18 mouse cellular contexts compared by ENCODE assay signal in genomic region chr17:44136018-44136417, GRCm38 (mm10). TPM values are rescaled to one million over a fixed set of nuclear protein-coding genes. Genes with fewer than 3 reads are reported as not detected.
DNase-seq lines count a peak whose midpoint lies in the region; ATAC-seq and TF ChIP-seq lines count a peak whose summit lies in the region.
"Had no signal": no experiment of that assay in that cellular context is flagged by ENCODE, and none has a peak within 500 bp of the region (broad histone marks: within the 10 kb centered on the region; RNA-seq: fewer than 3 reads in every experiment).

No protein-coding gene starts in this region.

- peaks cover 10% of the 10 kb centered on the region; the same call in 1 of the 2 replicates for H3K27me3 ChIP-seq in heart, postnatal 0 days (ENCODE audit: control insufficient read depth, insufficient read depth, low read length)
- H3K27me3 ChIP-seq in lung, embryonic 16.5 days (ENCODE audit: control insufficient read depth, insufficient read depth, low read depth, low read length): peaks cover 3% of the 10 kb centered on the region; the same call in 1 of the 2 replicates
- H3K27me3 ChIP-seq in intestine, postnatal 0 days (replicated peaks; ENCODE audit: control insufficient read depth, insufficient read depth, low read length): no peaks in the 10 kb centered on the region
- H3K27me3 ChIP-seq: Patski; stomach, embryonic 15.5 days had no signal

- 19% methylated on average over 8 of the region's 8 CpGs for WGBS in heart, postnatal 0 days
- 34% methylated on average over 8 of the region's 8 CpGs for WGBS in lung, embryonic 16.5 days
- WGBS in intestine, postnatal 0 days: 26% methylated on average over 8 of the region's 8 CpGs

- no peak for TF ChIP-seq EP300 in heart, postnatal 0 days (IDR thresholded peaks at IDR 0.05; ENCODE audit: low read depth)

- H3K4me2 ChIP-seq in heart, postnatal 0 days (ENCODE audit: low read depth, low read length): peak overlapping the region; percentile 56
- H3K4me2 ChIP-seq in lung, embryonic 16.5 days (ENCODE audit: low read depth, low read length): peak overlapping the region; percentile 42
- H3K4me2 ChIP-seq in intestine, postnatal 0 days (replicated peaks; ENCODE audit: low read depth): peak overlapping the region; percentile 64
- H3K4me2 ChIP-seq: embryonic facial prominence, embryonic 13.5 days; neural tube, embryonic 13.5 days had no signal

- ATAC-seq in heart, postnatal 0 days (ENCODE audit: insufficient read depth, low read depth): no peak
- no peak for ATAC-seq in lung, embryonic 16.5 days (ENCODE audit: low read depth)
- peak; percentile 49 for ATAC-seq in intestine, postnatal 0 days
- ATAC-seq in megakaryocyte-erythroid progenitor cell, adult 5-6 weeks (replicated peaks; ENCODE audit: low FRiP score, low TSS enrichment, poor library complexity, severe bottlenecking): 0 out of 2 replicates have a peak, but pooled peaks have one; percentile 51
- ATAC-seq: inflammation-experienced regulatory T-cells, adult 6 months; Patski had no signal

- intact Hi-C loops in heart, postnatal 36 days (cut with DNase I): no loop called here
- intact Hi-C loops in gastrocnemius, adult 2 months (cut with DNase I): no loop called here

- peak; percentile 12 for DNase-seq in heart, postnatal 0 days (ENCODE audit: low spot score)
- no peak for DNase-seq in heart, postnatal 36 days
- DNase-seq in lung, postnatal 25 days (ENCODE audit: low spot score): no peak
- no peak for DNase-seq in gastrocnemius, adult 2 months
- DNase-seq: cerebellum, adult 11 months; layer of hippocampus, adult 9-11 months; thymus, postnatal 25 days had no signal

- H3K27ac ChIP-seq in heart, postnatal 0 days (ENCODE audit: low read depth): no peak overlapping the region
- H3K27ac ChIP-seq in lung, embryonic 16.5 days (ENCODE audit: low read length): no peak overlapping the region
- 0 out of 2 replicates have a peak overlapping the region, but pooled peaks have one; percentile 63 for H3K27ac ChIP-seq in intestine, postnatal 0 days (ENCODE audit: low read depth, low read length)
- H3K27ac ChIP-seq in gastrocnemius, adult 2 months: no peak overlapping the region
- H3K27ac ChIP-seq: embryonic facial prominence, embryonic 13.5 days; forebrain, embryonic 10.5 days; macrophage; neural tube, embryonic 13.5 days; stomach, embryonic 15.5 days had no signal

- peaks cover 17% of the 10 kb centered on the region for H3K4me1 ChIP-seq in heart, postnatal 0 days (ENCODE audit: control insufficient read depth, insufficient read depth)
- 0 out of 2 replicates have a peak, but pooled peaks cover 3% of the 10 kb centered on the region for H3K4me1 ChIP-seq in lung, embryonic 16.5 days (replicated peaks; ENCODE audit: control insufficient read depth, insufficient read depth, low read length)
- no peaks in the 10 kb centered on the region for H3K4me1 ChIP-seq in intestine, postnatal 0 days (replicated peaks; ENCODE audit: control insufficient read depth, insufficient read depth, low read length)
- H3K4me1 ChIP-seq: embryonic facial prominence, embryonic 13.5 days; forebrain, embryonic 10.5 days; neural tube, embryonic 13.5 days; stomach, embryonic 15.5 days had no signal

- no peak for TF ChIP-seq CTCF in heart, postnatal 0 days (IDR thresholded peaks at IDR 0.05; ENCODE audit: low read depth)
- no peak for TF ChIP-seq CTCF in intestine, postnatal 0 days (IDR thresholded peaks at IDR 0.05; ENCODE audit: low read depth)
- TF ChIP-seq CTCF in gastrocnemius, adult 2 months (IDR thresholded peaks at IDR 0.05): no peak

- peak overlapping the region; percentile 37 for H3K4me3 ChIP-seq in heart, postnatal 0 days (ENCODE audit: low read depth, low read length)
- peak overlapping the region; percentile 19 for H3K4me3 ChIP-seq in lung, embryonic 16.5 days (ENCODE audit: low read length)
- peak overlapping the region; percentile 49 for H3K4me3 ChIP-seq in intestine, postnatal 0 days (ENCODE audit: low read depth, low read length)
- H3K4me3 ChIP-seq in gastrocnemius, adult 2 months: no peak overlapping the region
- H3K4me3 ChIP-seq: embryonic facial prominence, embryonic 13.5 days; forebrain, embryonic 10.5 days; neural tube, embryonic 13.5 days; stomach, embryonic 15.5 days had no signal

- H3K9me3 ChIP-seq in heart, postnatal 0 days (replicated peaks; ENCODE audit: control insufficient read depth, low read length): no peaks in the 10 kb centered on the region
- H3K9me3 ChIP-seq in lung, embryonic 16.5 days (ENCODE audit: control insufficient read depth, low read length): no peaks in the 10 kb centered on the region
- H3K9me3 ChIP-seq in intestine, postnatal 0 days (ENCODE audit: control insufficient read depth): no peaks in the 10 kb centered on the region
- H3K9me3 ChIP-seq: embryonic facial prominence, embryonic 13.5 days; forebrain, embryonic 10.5 days; neural tube, embryonic 13.5 days; stomach, embryonic 15.5 days had no signal

- no peaks in the 10 kb centered on the region for H3K36me3 ChIP-seq in heart, postnatal 0 days (replicated peaks; ENCODE audit: control insufficient read depth, insufficient read depth, low read length)
- no peaks in the 10 kb centered on the region for H3K36me3 ChIP-seq in lung, embryonic 16.5 days (ENCODE audit: control insufficient read depth, insufficient read depth, low read length)
- no peaks in the 10 kb centered on the region for H3K36me3 ChIP-seq in intestine, postnatal 0 days (ENCODE audit: control insufficient read depth, insufficient read depth)
- H3K36me3 ChIP-seq: embryonic facial prominence, embryonic 13.5 days; forebrain, embryonic 10.5 days; neural tube, embryonic 13.5 days; stomach, embryonic 15.5 days had no signal

- 0 out of 2 replicates have a peak overlapping the region, but pooled peaks have one; percentile 15 for H3K9ac ChIP-seq in heart, postnatal 0 days (replicated peaks; ENCODE audit: low read depth, low read length)
- H3K9ac ChIP-seq in lung, embryonic 16.5 days (ENCODE audit: low read length): no peak overlapping the region
- H3K9ac ChIP-seq in intestine, postnatal 0 days (ENCODE audit: low read depth, low read length): no peak overlapping the region
- H3K9ac ChIP-seq: embryonic facial prominence, embryonic 13.5 days; neural tube, embryonic 13.5 days; stomach, embryonic 15.5 days had no signal

RNA-seq across cellular contexts. Expression of gene Enpp4, which starts 30.4 kb away (rescaled TPM):
- 9.0 and 9.3 TPM in 2 replicates for total RNA-seq in heart, postnatal 0 days (2014; rRNA removed; ENCODE audit: low replicate concordance)
- 9.0 and 9.3 TPM in 2 replicates for polyA plus RNA-seq in heart, postnatal 0 days (2015; fragmentation: Nextera tagmentation; extraction: Ambion mirVana)
- 10 to 100 TPM; 21.1 to 22.6 TPM for total RNA-seq in heart, postnatal 36 days (2021)
- 6.0 and 6.3 TPM in 2 replicates for polyA plus RNA-seq in lung, embryonic 16.5 days (2015; fragmentation: Nextera tagmentation; extraction: Ambion mirVana)
- polyA plus RNA-seq in intestine, postnatal 0 days (2015; fragmentation: Nextera tagmentation; extraction: Ambion mirVana): 3.1 and 3.6 TPM in 2 replicates
- 14.9 and 15.3 TPM in 2 replicates for total RNA-seq in megakaryocyte-erythroid progenitor cell, adult 5-6 weeks (2014; fragmentation: Nextera tagmentation)
- total RNA-seq in megakaryocyte-erythroid progenitor cell, adult 5-6 weeks (2017): 23.2 and 24.9 TPM in 2 replicates
- 10 to 100 TPM; 34.6 to 41.2 TPM for total RNA-seq in gastrocnemius, adult 2 months (2021)

RNA-seq across cellular contexts. Expression of gene Clic5, which starts 52.4 kb away (rescaled TPM):
- total RNA-seq in heart, postnatal 0 days (2014; rRNA removed; ENCODE audit: low replicate concordance): 37.0 and 55.8 TPM in 2 replicates
- 15.5 and 17.8 TPM in 2 replicates for polyA plus RNA-seq in heart, postnatal 0 days (2015; fragmentation: Nextera tagmentation; extraction: Ambion mirVana)
- 100 to 1,000 TPM; 144 to 146 TPM for total RNA-seq in heart, postnatal 36 days (2021)
- polyA plus RNA-seq in lung, embryonic 16.5 days (2015; fragmentation: Nextera tagmentation; extraction: Ambion mirVana): 24.8 and 29.1 TPM in 2 replicates
- 20.8 and 26.8 TPM in 2 replicates for polyA plus RNA-seq in intestine, postnatal 0 days (2015; fragmentation: Nextera tagmentation; extraction: Ambion mirVana)
- total RNA-seq in megakaryocyte-erythroid progenitor cell, adult 5-6 weeks (2014; fragmentation: Nextera tagmentation): 0.72 TPM in 1 of 2 replicates, not detected in the other
- total RNA-seq in megakaryocyte-erythroid progenitor cell, adult 5-6 weeks (2017): 0.94 and 1.0 TPM in 2 replicates
- total RNA-seq in gastrocnemius, adult 2 months (2021): 100 to 1,000 TPM; 121 to 159 TPM
- total RNA-seq: CH12.LX had no signal

RNA-seq across cellular contexts. Expression of gene Enpp5, which starts 57.4 kb away (rescaled TPM):
- total RNA-seq in heart, postnatal 0 days (2014; rRNA removed; ENCODE audit: low replicate concordance): 7.3 and 13.4 TPM in 2 replicates
- polyA plus RNA-seq in heart, postnatal 0 days (2015; fragmentation: Nextera tagmentation; extraction: Ambion mirVana): 11.3 and 11.9 TPM in 2 replicates
- 10 to 100 TPM; 11.9 to 13.4 TPM for total RNA-seq in heart, postnatal 36 days (2021)
- 30.1 and 34.4 TPM in 2 replicates for polyA plus RNA-seq in lung, embryonic 16.5 days (2015; fragmentation: Nextera tagmentation; extraction: Ambion mirVana)
- polyA plus RNA-seq in intestine, postnatal 0 days (2015; fragmentation: Nextera tagmentation; extraction: Ambion mirVana): 33.8 and 43.1 TPM in 2 replicates
- total RNA-seq in megakaryocyte-erythroid progenitor cell, adult 5-6 weeks (2014; fragmentation: Nextera tagmentation): 10.6 and 12.2 TPM in 2 replicates
- 30.4 and 30.9 TPM in 2 replicates for total RNA-seq in megakaryocyte-erythroid progenitor cell, adult 5-6 weeks (2017)
- 1 to 10 TPM; 6.2 to 7.1 TPM for total RNA-seq in gastrocnemius, adult 2 months (2021)
- total RNA-seq: CH12.LX had no signal

Comparison
In these comparisons a context has a peak if more than half of its experiments do, and no peak if none do; other contexts are left out.
1. ATAC-seq: peak in intestine, postnatal 0 days (single experiment) and megakaryocyte-erythroid progenitor cell, adult 5-6 weeks (single experiment); none in heart, postnatal 0 days (single experiment) and lung, embryonic 16.5 days (single experiment).
2. RNA of gene Clic5, which starts 52.4 kb away (total RNA-seq): 121 to 159 TPM in gastrocnemius, adult 2 months, 144 to 146 TPM in heart, postnatal 36 days and 37.0 to 55.8 TPM in heart, postnatal 0 days; 0.72 to 1.0 TPM in megakaryocyte-erythroid progenitor cell, adult 5-6 weeks; every median in the first group is over 10 times any median in the second.
3. Peak in every context shown above with its lines, with median percentiles within 50 percentile points of each other: H3K4me2 ChIP-seq.